Comparison of ENCODE assay signal across 8 mouse cellular contexts in genomic region chr17:25985306-25986294, GRCm38 (mm10). TPM values are rescaled to one million over a fixed set of nuclear protein-coding genes. Genes with fewer than 3 reads are reported as not detected.
DNase-seq lines count a peak whose midpoint lies in the region; ATAC-seq and TF ChIP-seq lines count a peak whose summit lies in the region.

Capn15 (minus strand) TSS chr17:25985796.

- WGBS in forebrain, embryonic 11.5 days: under 1% methylated on average over 90 of the region's 91 CpGs
- under 1% methylated on average over 91 of the region's 91 CpGs for WGBS in heart, embryonic 16.5 days
- WGBS in liver, embryonic 15.5 days (ENCODE audit: insufficient replicate concordance): under 1% methylated on average over 91 of the region's 91 CpGs
- under 1% methylated on average over 91 of the region's 91 CpGs for WGBS in neural tube, embryonic 12.5 days

- in situ Hi-C loops in CH12.LX (cut with MboI; ENCODE audit: low pct_ligation_motif_present, low pct_unique_long_range_greater_than_20kb, low sequenced_read_pairs): no loop called here

- peak; percentile 89 for DNase-seq in CH12.LX (ENCODE audit: extremely low read depth)
- DNase-seq in c-Kit-positive CD71-positive TER-119-negative erythroid progenitor cells, embryonic 14.5 days (ENCODE audit: low read depth): peak; percentile 82
- peak; percentile 96 for DNase-seq in forebrain, embryonic 11.5 days (ENCODE audit: low spot score)
- peak; percentile 96 for DNase-seq in kidney, postnatal 36 days
- peak; percentile 98 for DNase-seq in telencephalon, adult 2 months (ENCODE audit: low read depth, low spot score)

- no peaks in the 10 kb centered on the region for H3K27me3 ChIP-seq in CH12.LX (replicated peaks)
- H3K27me3 ChIP-seq in forebrain, embryonic 11.5 days (ENCODE audit: control insufficient read depth, insufficient read depth, low read length): no peaks in the 10 kb centered on the region
- no peaks in the 10 kb centered on the region for H3K27me3 ChIP-seq in heart, embryonic 16.5 days (ENCODE audit: control insufficient read depth, insufficient read depth, low read length)
- 0 out of 2 replicates have a peak, but pooled peaks cover 8% of the 10 kb centered on the region for H3K27me3 ChIP-seq in liver, embryonic 15.5 days
- H3K27me3 ChIP-seq in neural tube, embryonic 12.5 days (replicated peaks): no peaks in the 10 kb centered on the region

- TF ChIP-seq CTCF in CH12.LX (conservative IDR thresholded peaks at IDR 0.05 in 1 of 2, IDR thresholded peaks at IDR 0.05 in 1 of 2; ENCODE audit: low read depth in 2 of 2, low read length in 2 of 2): no peak

- peak within 1 kb of the TSS; percentile 89 for H3K9ac ChIP-seq in CH12.LX (ENCODE audit: insufficient read depth, low read depth)
- peak within 1 kb of the TSS; percentile 91 for H3K9ac ChIP-seq in forebrain, embryonic 11.5 days (ENCODE audit: low read length)
- H3K9ac ChIP-seq in heart, embryonic 16.5 days (ENCODE audit: low read length): peak within 1 kb of the TSS; percentile 96
- peak within 1 kb of the TSS; percentile 83 for H3K9ac ChIP-seq in liver, embryonic 15.5 days
- H3K9ac ChIP-seq in neural tube, embryonic 12.5 days: peak within 1 kb of the TSS; percentile 85

- peak; percentile 99 for ATAC-seq in forebrain, embryonic 11.5 days (replicated peaks; ENCODE audit: low FRiP score)
- peak; percentile 99 for ATAC-seq in heart, embryonic 16.5 days (replicated peaks; ENCODE audit: extremely low read depth, insufficient read depth, low FRiP score)
- peak; percentile 96 for ATAC-seq in liver, embryonic 15.5 days (ENCODE audit: insufficient read depth)
- ATAC-seq in neural tube, embryonic 12.5 days (ENCODE audit: low FRiP score, low read depth): peak; percentile 99

- TF ChIP-seq EP300 in CH12.LX (IDR thresholded peaks at IDR 0.05; ENCODE audit: low read length): no peak

- peaks cover 4% of the 10 kb centered on the region for H3K79me2 ChIP-seq in CH12.LX (replicated peaks; ENCODE audit: control insufficient read depth, extremely low read depth, insufficient read depth, poor library complexity, severe bottlenecking)

- dilution Hi-C loops in CH12.LX (cut with MboI; ENCODE audit: extremely low pct_ligation_motif_present, extremely low pct_unique_long_range_greater_than_20kb, low sequenced_read_pairs): no loop called here

- no peaks in the 10 kb centered on the region for H3K9me3 ChIP-seq in CH12.LX (replicated peaks; ENCODE audit: low read length)
- no peaks in the 10 kb centered on the region for H3K9me3 ChIP-seq in forebrain, embryonic 11.5 days (ENCODE audit: control insufficient read depth, low read length)
- H3K9me3 ChIP-seq in heart, embryonic 16.5 days (replicated peaks; ENCODE audit: control insufficient read depth, low read length): no peaks in the 10 kb centered on the region
- no peaks in the 10 kb centered on the region for H3K9me3 ChIP-seq in liver, embryonic 15.5 days (replicated peaks)
- no peaks in the 10 kb centered on the region for H3K9me3 ChIP-seq in neural tube, embryonic 12.5 days

- peak within 1 kb of the TSS; percentile 80 for H3K4me2 ChIP-seq in CH12.LX (ENCODE audit: insufficient read depth, low read depth, poor library complexity, severe bottlenecking)
- peak within 1 kb of the TSS; percentile 87 for H3K4me2 ChIP-seq in forebrain, embryonic 11.5 days (ENCODE audit: low read depth, low read length, severe bottlenecking)
- peak within 1 kb of the TSS; percentile 83 for H3K4me2 ChIP-seq in heart, embryonic 16.5 days (ENCODE audit: low read depth, low read length)
- H3K4me2 ChIP-seq in liver, embryonic 15.5 days: peak within 1 kb of the TSS; percentile 89
- peak within 1 kb of the TSS; percentile 91 for H3K4me2 ChIP-seq in neural tube, embryonic 12.5 days (replicated peaks)

- H3K27ac ChIP-seq in CH12.LX (ENCODE audit: insufficient read depth, low read depth): 0 out of 2 replicates have a peak within 1 kb of the TSS, but pooled peaks have one; percentile 3
- H3K27ac ChIP-seq in forebrain, embryonic 11.5 days (ENCODE audit: low read depth, low read length): peak within 1 kb of the TSS; percentile 68
- peak within 1 kb of the TSS; percentile 91 for H3K27ac ChIP-seq in heart, embryonic 16.5 days (ENCODE audit: low read length)
- H3K27ac ChIP-seq in liver, embryonic 15.5 days (replicated peaks): peak within 1 kb of the TSS; percentile 61
- H3K27ac ChIP-seq in neural tube, embryonic 12.5 days: peak within 1 kb of the TSS; percentile 79; the same call in 1 of the 2 replicates

- TF ChIP-seq POLR2A in CH12.LX (IDR thresholded peaks at IDR 0.05; ENCODE audit: low read depth, low read length): peak; percentile 72

- H3K4me1 ChIP-seq in CH12.LX (ENCODE audit: control insufficient read depth in 1 of 2, insufficient read depth in 2 of 2): peaks cover 11 to 47% of the 10 kb centered on the region in 2 experiments; a peak in 3 of 4 replicates
- H3K4me1 ChIP-seq in forebrain, embryonic 11.5 days (replicated peaks; ENCODE audit: control insufficient read depth, insufficient read depth, low read length): peaks cover 6% of the 10 kb centered on the region; the same call in 1 of the 2 replicates
- H3K4me1 ChIP-seq in heart, embryonic 16.5 days (ENCODE audit: control insufficient read depth, insufficient read depth, low read length): peaks cover 15% of the 10 kb centered on the region
- H3K4me1 ChIP-seq in liver, embryonic 15.5 days (replicated peaks): peaks cover 53% of the 10 kb centered on the region
- H3K4me1 ChIP-seq in neural tube, embryonic 12.5 days: peaks cover 10% of the 10 kb centered on the region

- TF ChIP-seq RAD21 in CH12.LX (IDR thresholded peaks at IDR 0.05; ENCODE audit: low read depth, low read length): no peak

- peaks cover 11 to 49% of the 10 kb centered on the region in 2 experiments for H3K36me3 ChIP-seq in CH12.LX (replicated peaks in 1 of 2; ENCODE audit: control insufficient read depth in 1 of 2, insufficient read depth in 1 of 2, low read length in 1 of 2)
- no peaks in the 10 kb centered on the region; the same call in 1 of the 2 replicates for H3K36me3 ChIP-seq in forebrain, embryonic 11.5 days (ENCODE audit: control insufficient read depth, insufficient read depth, low read length)
- H3K36me3 ChIP-seq in heart, embryonic 16.5 days (ENCODE audit: control insufficient read depth, insufficient read depth): peaks cover 5% of the 10 kb centered on the region; the same call in 1 of the 2 replicates
- no peaks in the 10 kb centered on the region for H3K36me3 ChIP-seq in liver, embryonic 15.5 days (replicated peaks)
- H3K36me3 ChIP-seq in neural tube, embryonic 12.5 days: peaks cover 31% of the 10 kb centered on the region

- H3K4me3 ChIP-seq in CH12.LX (replicated peaks in 1 of 3; ENCODE audit: low read depth in 2 of 3, low read length in 2 of 3, poor library complexity in 1 of 3): peak within 1 kb of the TSS; percentile 56 to 98 (median 59)
- H3K4me3 ChIP-seq in forebrain, embryonic 11.5 days (ENCODE audit: low read depth, low read length): peak within 1 kb of the TSS; percentile 90
- peak within 1 kb of the TSS; percentile 93 for H3K4me3 ChIP-seq in heart, embryonic 16.5 days (ENCODE audit: low read length)
- peak within 1 kb of the TSS; percentile 78 for H3K4me3 ChIP-seq in liver, embryonic 15.5 days (replicated peaks)
- H3K4me3 ChIP-seq in neural tube, embryonic 12.5 days: peak within 1 kb of the TSS; percentile 83

TF ChIP-seq in CH12.LX, 34 proteins besides CTCF, POLR2A, EP300 and RAD21 (continues in another document):
- TF ChIP-seq RCOR1 (conservative IDR thresholded peaks at IDR 0.05; ENCODE audit: low read depth, low read length) (no peak), MXI1 (IDR thresholded peaks at IDR 0.05; ENCODE audit: low read depth, low read length) (peak; percentile 87), CHD2 (IDR thresholded peaks at IDR 0.05; ENCODE audit: low read length) (no peak; the same call in 1 of the 2 replicates), POLR2AphosphoS2 (IDR thresholded peaks at IDR 0.05; ENCODE audit: low read depth, low read length) (no peak), GABPA (IDR thresholded peaks at IDR 0.05; ENCODE audit: insufficient replicate concordance, low read depth, low read length) (peak; percentile 84; the same call in 1 of the 2 replicates), PAX5 (IDR thresholded peaks at IDR 0.05; ENCODE audit: low read length) (no peak), HCFC1 (IDR thresholded peaks at IDR 0.05; ENCODE audit: low read depth, low read length) (peak; percentile 100), TCF12 (IDR thresholded peaks at IDR 0.05; ENCODE audit: low read depth, low read length) (no peak), MYC (IDR thresholded peaks at IDR 0.05; ENCODE audit: low read depth, low read length) (0 out of 2 replicates have a peak, but pooled peaks have one; percentile 58), NRF1 (IDR thresholded peaks at IDR 0.05; ENCODE audit: low read depth, low read length) (peak; percentile 67), KAT2A (IDR thresholded peaks at IDR 0.05; ENCODE audit: insufficient replicate concordance, low read length) (peak; percentile 98; the same call in 1 of the 2 replicates), ZNF384 (IDR thresholded peaks at IDR 0.05; ENCODE audit: low read depth, low read length) (no peak), SMC3 (IDR thresholded peaks at IDR 0.05; ENCODE audit: low read depth, low read length) (no peak), USF2 (conservative IDR thresholded peaks at IDR 0.05; ENCODE audit: low read depth, low read length) (no peak), BHLHE40 (IDR thresholded peaks at IDR 0.05; ENCODE audit: low read depth, low read length) (no peak), ELF1 (IDR thresholded peaks at IDR 0.05; ENCODE audit: low read depth, low read length) (peak; percentile 84), MAZ (IDR thresholded peaks at IDR 0.05; ENCODE audit: low read depth, low read length) (no peak), TBP (conservative IDR thresholded peaks at IDR 0.05; ENCODE audit: low read depth, low read length) (no peak; the same call in 1 of the 2 replicates), E2F4 (IDR thresholded peaks at IDR 0.05; ENCODE audit: insufficient replicate concordance, low read depth, low read length) (no peak), ZKSCAN1 (IDR thresholded peaks at IDR 0.05; ENCODE audit: borderline replicate concordance, low read depth, low read length) (no peak), ETS1 (conservative IDR thresholded peaks at IDR 0.05; ENCODE audit: low read depth, low read length) (no peak), SIN3A (IDR thresholded peaks at IDR 0.05; ENCODE audit: low read length) (0 out of 2 replicates have a peak, but pooled peaks have one; percentile 26)

RNA-seq across cellular contexts. Expression of gene Capn15, which starts in this region (rescaled TPM):
- total RNA-seq in CH12.LX (2012; rRNA removed) (6.0 and 7.5 TPM in 2 replicates), CH12.LX (2014; rRNA removed) (1.5 and 2.1 TPM in 2 replicates)
- polyA plus RNA-seq in CH12.LX (2012; ENCODE audit: insufficient read length, low read depth): 11.4 and 11.5 TPM in 2 replicates
- polyA plus RNA-seq in forebrain, embryonic 11.5 days (2014; fragmentation: Nextera tagmentation; extraction: Ambion mirVana): 31.4 and 33.1 TPM in 2 replicates
- polyA plus RNA-seq in heart, embryonic 16.5 days (2015; fragmentation: Nextera tagmentation; extraction: Ambion mirVana): 12.0 and 14.5 TPM in 2 replicates
- 9.7 and 11.4 TPM in 2 replicates for polyA plus RNA-seq in liver, embryonic 15.5 days (2015; fragmentation: Nextera tagmentation; extraction: Ambion mirVana)
- polyA plus RNA-seq in neural tube, embryonic 12.5 days (2016; fragmentation: Nextera tagmentation; extraction: Ambion mirVana): 28.2 and 31.5 TPM in 2 replicates

Comparison
In these comparisons a context has a peak if more than half of its experiments do, and no peak if none do; other contexts are left out.
1. Peak in every context shown above with its lines: DNase-seq, ATAC-seq, H3K4me3 ChIP-seq and H3K27ac ChIP-seq.
2. H3K27ac ChIP-seq: peak in every context shown above with its lines; median percentile 91 in heart, embryonic 16.5 days; 79 in neural tube, embryonic 12.5 days; 68 in forebrain, embryonic 11.5 days; 61 in liver, embryonic 15.5 days; 3 in CH12.LX.